Mouse (Mus musculus) midbrain, embryonic 15.5 days (tissue): ENCODE measurements at regions not wholly inside any gene's neighbourhood (a gene's known extent, or its start where the extent isn't known, plus 50 kb on each side); places are given as distances from the start of the nearest gene placed in this dataset.

Experiments used
- ATAC-seq: fragments of 200-750 bp; cut with Nextera tagmentation; replicated peaks from 2 replicates; pipeline ENCODE4 v1.8.0; 2017; ENCODE audit warnings: moderate TSS enrichment
- H3K27ac ChIP-seq: fragments of 300-500 bp; sonication (generic); 2 replicates; pipeline ENCODE4 v1.5.1; 2015; ENCODE audit warnings: mild to moderate bottlenecking, inconsistent platforms
- H3K27me3 ChIP-seq: fragments of 300-500 bp; sonication (generic); replicated peaks from 2 replicates; pipeline ENCODE4 v1.6.1; 2015; ENCODE audit warnings: inconsistent platforms
- H3K36me3 ChIP-seq: fragments of 300-500 bp; sonication (generic); replicated peaks from 2 replicates; pipeline ENCODE4 v1.6.1; 2015; ENCODE audit warnings: inconsistent platforms
- H3K4me1 ChIP-seq: fragments of 300-500 bp; sonication (generic); 2 replicates; pipeline ENCODE4 v1.6.1; 2015; ENCODE audit warnings: inconsistent platforms
- H3K4me2 ChIP-seq: fragments of 300-500 bp; sonication (generic); 2 replicates; pipeline ENCODE4 v1.6.1; 2015; ENCODE audit warnings: inconsistent platforms, mild to moderate bottlenecking, moderate library complexity
- H3K4me3 ChIP-seq: fragments of 300-500 bp; sonication (generic); 2 replicates; pipeline ENCODE4 v1.5.1; 2015; ENCODE audit warnings: mild to moderate bottlenecking, inconsistent platforms
- H3K9ac ChIP-seq: fragments of 300-500 bp; sonication (generic); 2 replicates; pipeline ENCODE4 v1.6.1; 2015; ENCODE audit warnings: mild to moderate bottlenecking, inconsistent platforms
- H3K9me3 ChIP-seq: fragments of 300-500 bp; sonication (generic); 2 replicates; pipeline ENCODE4 v1.6.1; 2016; ENCODE audit warnings: inconsistent platforms
- WGBS: fragments of 180-500 bp; shearing (Covaris S2); methylation state at CpG from one replicate; pipeline ENCODE4 v1.1.7; 2015; ENCODE audit warnings: mixed read lengths; 5-methylcytosine and 5-hydroxymethylcytosine counted together

GRCm38 (mm10) chr13:99644771-99645170, 128.4 kb upstream of the Map1b start:
- Histone ChIP-seq H3K4me2 (no peak overlapping the region), H3K4me3 (no peak overlapping the region), H3K27me3 (no peaks in the 10 kb centered on the region), H3K9ac (no peak overlapping the region), H3K9me3 (no peaks in the 10 kb centered on the region), H3K4me1 (peaks cover 18% of the 10 kb centered on the region), H3K27ac (peak overlapping the region; percentile 69), H3K36me3 (no peaks in the 10 kb centered on the region)
- WGBS, result 56% methylated on average over 1 of the region's 1 CpGs
- peak; percentile 65 for ATAC-seq

GRCm38 (mm10) chr13:99642811-99643210, 126.5 kb upstream of the Map1b start:
- Histone ChIP-seq H3K9me3 (no peaks in the 10 kb centered on the region), H3K4me1 (peaks cover 18% of the 10 kb centered on the region), H3K9ac (no peak overlapping the region), H3K36me3 (no peaks in the 10 kb centered on the region), H3K27ac (peak overlapping the region; percentile 34; the same call in 1 of the 2 replicates), H3K27me3 (no peaks in the 10 kb centered on the region), H3K4me2 (no peak overlapping the region), H3K4me3 (no peak overlapping the region)
- 32% methylated on average over 5 of the region's 5 CpGs for WGBS
- ATAC-seq, result 0 out of 2 replicates have a peak, but pooled peaks have one; percentile 16

GRCm38 (mm10) chr13:99642301-99642700, 126.0 kb upstream of the Map1b start:
- Histone ChIP-seq H3K4me2 (no peak overlapping the region), H3K9me3 (no peaks in the 10 kb centered on the region), H3K36me3 (no peaks in the 10 kb centered on the region), H3K4me1 (peaks cover 18% of the 10 kb centered on the region), H3K4me3 (no peak overlapping the region), H3K27me3 (no peaks in the 10 kb centered on the region), H3K9ac (no peak overlapping the region), H3K27ac (peak overlapping the region; percentile 34; the same call in 1 of the 2 replicates)
- no peak for ATAC-seq
- 46% methylated on average over 5 of the region's 5 CpGs for WGBS

- Histone ChIP-seq H3K27ac (no peak overlapping the region), H3K9ac (no peak overlapping the region), H3K4me2 (no peak overlapping the region), H3K4me3 (no peak overlapping the region), H3K36me3 (no peaks in the 10 kb centered on the region), H3K9me3 (no peaks in the 10 kb centered on the region), H3K4me1 (peaks cover 18% of the 10 kb centered on the region), H3K27me3 (no peaks in the 10 kb centered on the region)
- ATAC-seq, result no peak
- WGBS, result 79% methylated on average over 22 of the region's 22 CpGs
These were observed 125.2 kb upstream of the Map1b start for GRCm38 (mm10) chr13:99641386-99642165.

- Histone ChIP-seq H3K4me1 (no peaks in the 10 kb centered on the region), H3K4me3 (no peak overlapping the region), H3K27ac (no peak overlapping the region), H3K9me3 (no peaks in the 10 kb centered on the region), H3K27me3 (no peaks in the 10 kb centered on the region), H3K4me2 (no peak overlapping the region), H3K9ac (no peak overlapping the region), H3K36me3 (no peaks in the 10 kb centered on the region)
- 84% methylated on average over 5 of the region's 5 CpGs for WGBS
- no peak for ATAC-seq
These were observed 116.4 kb upstream of the Map1b start for GRCm38 (mm10) chr13:99632706-99633105.

- H3K4me2 ChIP-seq, result no peak overlapping the region
- H3K27me3 ChIP-seq, result no peaks in the 10 kb centered on the region
- no peaks in the 10 kb centered on the region for H3K4me1 ChIP-seq
- WGBS, result 94% methylated on average over 3 of the region's 3 CpGs
- no peak for ATAC-seq
- H3K9ac ChIP-seq, result no peak overlapping the region
- no peak overlapping the region for H3K4me3 ChIP-seq
- no peak overlapping the region for H3K27ac ChIP-seq
- H3K9me3 ChIP-seq, result no peaks in the 10 kb centered on the region
- H3K36me3 ChIP-seq, result no peaks in the 10 kb centered on the region
These were observed 114.5 kb upstream of the Map1b start for GRCm38 (mm10) chr13:99630800-99631199.

- no peak overlapping the region for H3K4me3 ChIP-seq
- no peak overlapping the region for H3K4me2 ChIP-seq
- no peak overlapping the region for H3K27ac ChIP-seq
- no peak for ATAC-seq
- no peaks in the 10 kb centered on the region for H3K27me3 ChIP-seq
- 97% methylated on average over 22 of the region's 22 CpGs for WGBS
- no peaks in the 10 kb centered on the region for H3K9me3 ChIP-seq
- H3K4me1 ChIP-seq, result no peaks in the 10 kb centered on the region
- H3K9ac ChIP-seq, result no peak overlapping the region
- no peaks in the 10 kb centered on the region for H3K36me3 ChIP-seq
These were observed 114.0 kb upstream of the Map1b start for GRCm38 (mm10) chr13:99630356-99630755.

- no peak overlapping the region for H3K9ac ChIP-seq
- no peaks in the 10 kb centered on the region for H3K36me3 ChIP-seq
- no peaks in the 10 kb centered on the region for H3K9me3 ChIP-seq
- ATAC-seq, result no peak
- WGBS, result 81% methylated on average over 4 of the region's 4 CpGs
- H3K4me3 ChIP-seq, result no peak overlapping the region
- no peaks in the 10 kb centered on the region for H3K4me1 ChIP-seq
- H3K27me3 ChIP-seq, result no peaks in the 10 kb centered on the region
- H3K27ac ChIP-seq, result no peak overlapping the region
- H3K4me2 ChIP-seq, result no peak overlapping the region
These were observed 108.9 kb upstream of the Map1b start for GRCm38 (mm10) chr13:99625196-99625595.

- Histone ChIP-seq H3K4me2 (no peak overlapping the region), H3K9me3 (no peaks in the 10 kb centered on the region), H3K4me1 (no peaks in the 10 kb centered on the region), H3K9ac (no peak overlapping the region), H3K4me3 (no peak overlapping the region), H3K27ac (no peak overlapping the region), H3K36me3 (no peaks in the 10 kb centered on the region), H3K27me3 (no peaks in the 10 kb centered on the region)
- 81% methylated on average over 9 of the region's 9 CpGs for WGBS
- ATAC-seq, result no peak
These were observed 102.0 kb upstream of the Map1b start for GRCm38 (mm10) chr13:99618332-99618731.

GRCm38 (mm10) chr13:99617457-99617856, 101.1 kb upstream of the Map1b start:
- H3K27me3 ChIP-seq, result no peaks in the 10 kb centered on the region
- H3K36me3 ChIP-seq, result no peaks in the 10 kb centered on the region
- H3K27ac ChIP-seq, result no peak overlapping the region
- no peak overlapping the region for H3K4me3 ChIP-seq
- WGBS, result 87% methylated on average over 5 of the region's 5 CpGs
- H3K4me2 ChIP-seq, result no peak overlapping the region
- no peak overlapping the region for H3K9ac ChIP-seq
- H3K4me1 ChIP-seq, result no peaks in the 10 kb centered on the region
- no peak for ATAC-seq
- no peaks in the 10 kb centered on the region for H3K9me3 ChIP-seq

- no peak for ATAC-seq
- Histone ChIP-seq H3K9ac (no peak overlapping the region), H3K4me1 (peaks cover 23% of the 10 kb centered on the region), H3K9me3 (no peaks in the 10 kb centered on the region), H3K27ac (no peak overlapping the region), H3K27me3 (no peaks in the 10 kb centered on the region), H3K4me3 (no peak overlapping the region), H3K4me2 (no peak overlapping the region), H3K36me3 (no peaks in the 10 kb centered on the region)
- 66% methylated on average over 18 of the region's 18 CpGs for WGBS
These were observed 95.6 kb upstream of the Map1b start for GRCm38 (mm10) chr13:99611715-99612494.

GRCm38 (mm10) chr13:99610498-99610897, 94.2 kb upstream of the Map1b start:
- Histone ChIP-seq H3K4me1 (peaks cover 23% of the 10 kb centered on the region), H3K27me3 (no peaks in the 10 kb centered on the region), H3K9ac (no peak overlapping the region), H3K36me3 (no peaks in the 10 kb centered on the region), H3K4me3 (no peak overlapping the region), H3K4me2 (no peak overlapping the region), H3K9me3 (no peaks in the 10 kb centered on the region), H3K27ac (no peak overlapping the region)
- WGBS, result 60% methylated on average over 5 of the region's 5 CpGs
- ATAC-seq, result no peak
